Mouse (Mus musculus) spleen, adult 2 months (tissue): ENCODE data around the gene Ubap1. TPM values are rescaled to one million over a fixed set of nuclear protein-coding genes. Genes with fewer than 3 reads are reported as not detected.
A peak's percentile ranks its signal among the peaks of the same experiment; 100 is the strongest.

ENCODE experiments used
- DNase-seq, 2 experiments: peaks; one replicate each; pipeline versions ENCODE4 v3.0.0 to v3.0.0-alpha.2; 2012 to 2021; ENCODE audit warnings: low spot score in 2 of 2, low read depth in 1 of 2
- H3K27ac ChIP-seq: fragments of 200-500 bp; 2 replicates; pipeline ENCODE4 v1.5.1; 2012; ENCODE audit warnings: low read length, inconsistent platforms; ENCODE audit not compliant: insufficient read depth
- H3K27me3 ChIP-seq: fragments of 200-500 bp; 2 replicates; pipeline ENCODE4 v1.6.1; 2012; ENCODE audit warnings: mild to moderate bottlenecking, moderate library complexity, low read length, inconsistent platforms; ENCODE audit not compliant: control insufficient read depth, insufficient read depth
- H3K36me3 ChIP-seq: fragments of 200-500 bp; 2 replicates; pipeline ENCODE4 v1.6.1; 2012; ENCODE audit warnings: mild to moderate bottlenecking, low read length, inconsistent platforms; ENCODE audit not compliant: control insufficient read depth, insufficient read depth
- H3K4me1 ChIP-seq: fragments of 200-500 bp; 2 replicates; pipeline ENCODE4 v1.6.1; 2011; ENCODE audit warnings: inconsistent platforms; ENCODE audit not compliant: control insufficient read depth, insufficient read depth, insufficient read length
- H3K4me3 ChIP-seq: fragments of 200-500 bp; 2 replicates; pipeline ENCODE4 v1.5.1; 2011; ENCODE audit warnings: mild to moderate bottlenecking, inconsistent platforms; ENCODE audit not compliant: insufficient read depth, insufficient read length; ENCODE audit errors: extremely low read depth
- CTCF ChIP-seq: fragments of 200-500 bp; IDR thresholded peaks from 2 replicates; pipeline ENCODE4 v1.5.1; 2011; ENCODE audit warnings: mild to moderate bottlenecking, inconsistent platforms; ENCODE audit not compliant: insufficient read depth, insufficient read length, insufficient replicate concordance; ENCODE audit errors: extremely low read depth
- POLR2A ChIP-seq: fragments of 200-500 bp; IDR thresholded peaks from 2 replicates; pipeline ENCODE4 v1.6.1; 2011; ENCODE audit warnings: low read depth, low read length, inconsistent platforms
- WGBS: fragments of 180-500 bp; shearing (Covaris S2); methylation state at CpG from one replicate; pipeline ENCODE4 v1.1.7; 2018; 5-methylcytosine and 5-hydroxymethylcytosine counted together
- polyA plus RNA-seq: library from polyadenylated mRNA; depleted of rRNA; stranded (reverse); fragments of >200 nt; gene quantifications from 2 replicates; pipeline ENCODE4 v1.2.3, GENCODE M21; 2012

Ubap1 gene
- polyA plus RNA-seq, 1 experiment: 18.5 TPM

GRCm38 (mm10) chr4:41377567-41377966, 28.8 kb downstream of the Ubap1 start:
- peak in 1 of 2 experiments; percentile 39 for DNase-seq
- Histone ChIP-seq H3K27me3 (no peaks in the 10 kb centered on the region), H3K36me3 (peaks cover 25% of the 10 kb centered on the region), H3K4me3 (no peak overlapping the region), H3K4me1 (peaks cover 7% of the 10 kb centered on the region), H3K27ac (peak overlapping the region; percentile 24; the same call in 1 of the 2 replicates)
- TF ChIP-seq CTCF (no peak), POLR2A (no peak)

DNA sequence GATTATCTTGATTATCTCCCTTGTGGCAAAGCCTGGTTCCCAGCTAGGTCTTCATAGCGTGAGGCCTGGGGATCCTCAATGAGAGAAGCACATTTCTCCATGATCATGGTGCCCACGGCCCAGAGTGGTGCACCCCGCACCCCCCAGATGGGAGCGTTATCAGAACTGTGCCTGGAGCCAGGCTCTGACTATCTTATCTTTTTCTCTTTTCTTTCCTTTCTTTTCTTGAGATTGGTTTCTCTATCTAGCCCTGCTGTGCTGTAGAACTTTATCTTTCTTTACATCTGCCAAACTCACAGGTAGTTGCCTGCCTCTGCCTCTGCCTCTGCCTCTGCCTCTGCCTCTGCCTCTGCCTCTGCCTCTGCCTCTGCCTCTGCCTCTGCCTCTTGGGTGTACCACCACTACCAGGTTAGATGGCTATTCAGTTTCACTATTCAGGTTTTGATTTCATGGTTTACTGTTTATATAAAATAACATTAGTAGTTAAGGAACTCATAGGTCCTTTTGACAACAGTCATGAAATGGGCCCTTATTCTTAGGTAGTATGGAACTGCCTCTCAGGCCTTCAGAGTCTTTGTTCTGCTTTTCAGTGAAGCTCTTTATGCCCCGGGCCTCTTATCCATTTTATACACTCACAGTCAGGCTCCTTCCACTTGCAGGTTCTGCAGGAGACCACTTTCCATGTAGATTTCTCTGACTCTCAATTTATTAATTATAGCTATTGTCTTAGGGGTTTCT, 32.6 kb downstream of the Ubap1 start:
- H3K4me1 ChIP-seq: peaks cover 7% of the 10 kb centered on the region
- 81% methylated on average over 5 of the region's 5 CpGs for WGBS
- H3K36me3 ChIP-seq: peaks cover 20% of the 10 kb centered on the region

GRCm38 (mm10) chr4:41386412-41386975, 37.7 kb downstream of the Ubap1 start:
- no peak for DNase-seq
- 84% methylated on average over 1 of the region's 1 CpGs for whole genome bisulfite sequencing
- H3K4me3 ChIP-seq: no peak overlapping the region

More for the DNA sequence above, 32.6 kb downstream of the Ubap1 start:
- Histone ChIP-seq H3K27ac (no peak overlapping the region), H3K4me3 (no peak overlapping the region), H3K27me3 (no peaks in the 10 kb centered on the region)
- TF ChIP-seq POLR2A: no peak
- no peak for TF ChIP-seq CTCF
- DNase-seq: no peak

GRCm38 (mm10) chr4:41387755-41388469, 39.1 kb downstream of the Ubap1 start:
- H3K4me1 ChIP-seq: no peaks in the 10 kb centered on the region
- no peaks in the 10 kb centered on the region for H3K27me3 ChIP-seq
- H3K36me3 ChIP-seq: peaks cover 32% of the 10 kb centered on the region
- H3K27ac ChIP-seq: 0 out of 2 replicates have a peak overlapping the region, but pooled peaks have one; percentile 6
- WGBS: 85% methylated on average over 7 of the region's 7 CpGs
- TF ChIP-seq POLR2A (no peak), CTCF (no peak)
- no peak overlapping the region for H3K4me3 ChIP-seq
- no peak for DNase-seq

More at GRCm38 (mm10) chr4:41386412-41386975, 37.7 kb downstream of the Ubap1 start:
- Histone ChIP-seq H3K27ac (no peak overlapping the region), H3K27me3 (no peaks in the 10 kb centered on the region), H3K36me3 (peaks cover 27% of the 10 kb centered on the region), H3K4me1 (no peaks in the 10 kb centered on the region)
- no peak for TF ChIP-seq POLR2A
- TF ChIP-seq CTCF: no peak

- Histone ChIP-seq H3K4me3 (no peak overlapping the region), H3K27ac (no peak overlapping the region), H3K4me1 (no peaks in the 10 kb centered on the region), H3K36me3 (peaks cover 29% of the 10 kb centered on the region), H3K27me3 (no peaks in the 10 kb centered on the region)
- DNase-seq: no peak
- no peak for TF ChIP-seq POLR2A
- no peak for TF ChIP-seq CTCF
- 89% methylated on average over 5 of the region's 5 CpGs for WGBS
These were observed 39.8 kb downstream of the Ubap1 start for GRCm38 (mm10) chr4:41388616-41389015.

DNA sequence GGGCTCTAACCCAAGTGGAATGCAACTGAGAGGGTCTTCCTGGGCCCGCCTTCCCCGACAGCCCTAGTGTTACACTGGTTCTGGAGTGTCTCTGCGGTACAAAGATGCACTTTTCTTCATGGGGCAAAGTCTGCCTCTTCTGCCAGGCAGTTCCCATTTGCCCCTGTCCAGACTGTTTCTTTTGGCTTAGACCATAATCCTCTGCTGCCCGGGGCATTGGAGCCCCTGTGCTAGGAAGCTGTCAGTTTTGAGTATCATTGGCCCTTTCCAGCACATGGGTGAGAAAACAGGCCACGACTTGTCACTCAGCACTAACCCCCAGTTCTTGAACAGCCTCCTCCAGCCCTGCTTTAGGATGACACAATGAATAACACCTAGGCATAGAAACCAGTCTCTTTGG, 40.4 kb downstream of the Ubap1 start:
- H3K4me1 ChIP-seq: no peaks in the 10 kb centered on the region
- no peak for DNase-seq
- TF ChIP-seq CTCF (no peak), POLR2A (no peak)
- peaks cover 29% of the 10 kb centered on the region for H3K36me3 ChIP-seq
- H3K27ac ChIP-seq: no peak overlapping the region; the same call in 1 of the 2 replicates
- WGBS: 94% methylated on average over 5 of the region's 5 CpGs
- H3K27me3 ChIP-seq: no peaks in the 10 kb centered on the region
- H3K4me3 ChIP-seq: no peak overlapping the region

DNA sequence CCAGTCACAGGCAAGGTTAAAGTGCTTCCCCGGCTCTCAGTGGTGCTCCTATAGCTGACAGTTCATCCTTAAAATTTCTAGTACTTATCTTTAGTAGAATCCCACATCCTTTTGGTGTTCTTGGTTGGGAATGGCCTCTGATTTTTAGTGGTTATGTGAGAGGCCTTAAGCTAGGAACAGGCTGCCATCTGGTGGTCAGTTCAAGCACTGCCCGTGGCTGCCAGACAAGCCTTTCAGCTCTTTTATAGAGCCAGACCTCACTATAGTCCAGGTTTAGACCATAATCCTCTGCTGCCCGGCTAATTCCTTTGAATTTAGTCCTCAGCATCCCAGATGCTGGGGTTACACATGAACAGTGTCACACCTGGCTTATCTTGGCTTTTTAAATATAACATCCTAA, 41.3 kb downstream of the Ubap1 start:
- TF ChIP-seq CTCF: peak; percentile 81; the same call in 1 of the 2 replicates
- TF ChIP-seq POLR2A: no peak
- H3K4me1 ChIP-seq: no peaks in the 10 kb centered on the region
- 23% methylated on average over 3 of the region's 3 CpGs for WGBS
- DNase-seq: peak; percentile 31 to 73
- no peaks in the 10 kb centered on the region for H3K27me3 ChIP-seq
- no peak overlapping the region for H3K4me3 ChIP-seq
- no peak overlapping the region for H3K27ac ChIP-seq
- peaks cover 28% of the 10 kb centered on the region for H3K36me3 ChIP-seq
